Mouse (Mus musculus) erythroblast, embryonic 14.5 days (primary cell): Measurements from ENCODE around the gene Ecsit.

ENCODE experiments used
- GATA1 ChIP-seq: IDR thresholded peaks from 2 replicates; pipeline ENCODE4 v1.6.1; 2012; ENCODE audit warnings: low read length, inconsistent platforms, mixed read lengths
- TAL1 ChIP-seq: IDR thresholded peaks from 3 replicates; pipeline ENCODE4 v1.6.1; 2012; ENCODE audit warnings: low read length, inconsistent platforms, mixed read lengths

- no peak for TF ChIP-seq TAL1
- no peak for TF ChIP-seq GATA1
Measured at GRCm38 (mm10) chr9:22095854-22096307, 10.6 kb upstream of the Ecsit start.
